Mouse (Mus musculus) cerebellum, adult 2 months (tissue): ENCODE results near the gene Ugt1a6a.

ENCODE experiments used
- CTCF ChIP-seq: fragments of 200-500 bp; IDR thresholded peaks from 2 replicates; pipeline ENCODE4 v1.5.1; 2011; ENCODE audit warnings: low read depth, mild to moderate bottlenecking, control low read depth, low read length, moderate library complexity, borderline replicate concordance; ENCODE audit not compliant: insufficient read depth
- POLR2A ChIP-seq: fragments of 200-500 bp; IDR thresholded peaks from 2 replicates; pipeline ENCODE4 v1.6.1; 2011; ENCODE audit warnings: low read length, control low read depth, borderline replicate concordance; ENCODE audit not compliant: insufficient read depth

- no peak for TF ChIP-seq POLR2A
- TF ChIP-seq CTCF: no peak
These were observed 82.5 kb downstream of the Ugt1a6a start for GRCm38 (mm10) chr1:88217144-88217543.
